Mouse (Mus musculus): ENCODE data around the gene Gm44579. TPM values are rescaled to one million over a fixed set of nuclear protein-coding genes. Genes with fewer than 3 reads are reported as not detected.

Gm44579 gene
- total RNA-seq, 4 experiments from 2014 or later: 0.17 to 0.35 TPM; not detected in 2

DNA sequence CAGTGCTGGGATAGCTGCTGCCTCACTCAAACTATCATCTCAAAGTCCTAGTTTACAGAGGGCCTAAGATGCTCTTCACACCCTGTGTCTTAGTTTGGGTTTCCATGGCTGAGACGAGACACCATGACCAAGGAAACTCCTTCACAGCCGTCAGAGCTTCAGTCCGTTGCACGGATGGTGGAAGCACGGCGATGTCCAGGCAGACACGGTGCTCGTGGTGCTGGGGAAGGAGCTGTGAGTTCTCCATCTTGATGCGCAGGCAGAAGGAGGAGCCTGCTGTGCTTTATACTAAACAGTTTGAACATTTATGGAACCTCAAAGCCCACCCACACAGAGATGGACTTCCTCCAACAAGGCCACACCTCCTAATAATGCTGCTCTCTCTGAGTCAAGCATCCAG lies 83.9 kb downstream of the Gm44579 start:
- no peak for DNase-seq (ENCODE audit: low spot score in 2 of 2)

Other genes with a start within 250 kb of the Gm44579 start
- gene Col2a1, start 216.3 kb downstream of the Gm44579 start, total RNA-seq (2022): 1 to 10 TPM; 1.3 to 2.2 (median 1.6) TPM
- gene Pfkm, start 128.4 kb downstream of the Gm44579 start, total RNA-seq (2022): 100 to 1,000 TPM; 407 to 459 (median 428) TPM
- 10 to 100 TPM; 13.2 to 15.3 (median 13.9) TPM for gene Senp1, start 127.2 kb downstream of the Gm44579 start, total RNA-seq (2022)
- gene Asb8, start 55.4 kb downstream of the Gm44579 start, total RNA-seq (2022): 10 to 100 TPM; 50.8 to 53.6 (median 51.9) TPM
- gene Ccdc184, start 53.8 kb downstream of the Gm44579 start, total RNA-seq (2022): 10 to 100 TPM; 16.5 to 18.5 (median 18.2) TPM
- under 1 TPM in 1 of 4 experiments, not detected in 3; 0.37 TPM for gene Olfr288, start 25.4 kb downstream of the Gm44579 start, total RNA-seq (2022)
- 1 to 10 TPM; 4.2 to 4.9 (median 4.5) TPM for gene Olfr287, start 79 bp upstream of the Gm44579 start, total RNA-seq (2022)
- gene Olfr286, start 13.5 kb upstream of the Gm44579 start, total RNA-seq (2022): not detected
- gene H1fnt, start 36.3 kb upstream of the Gm44579 start, total RNA-seq (2022): not detected
- 1 to 10 TPM; 7.4 to 8.3 (median 8.1) TPM for gene Zfp641, start 75.2 kb upstream of the Gm44579 start, total RNA-seq (2022)
- not detected for gene Olfr285, start 96.4 kb upstream of the Gm44579 start, total RNA-seq (2022)
- gene Olfr284, start 120.0 kb upstream of the Gm44579 start, total RNA-seq (2022): not detected
- gene Olfr283, start 160.0 kb upstream of the Gm44579 start, total RNA-seq (2022): not detected
- gene Olfr282, start 210.2 kb upstream of the Gm44579 start, total RNA-seq (2022): not detected
- gene Olfr281, start 231.6 kb upstream of the Gm44579 start, total RNA-seq (2022): not detected
- gene OR5BS1P, start 248.9 kb upstream of the Gm44579 start, total RNA-seq (2022): not detected